Mouse (Mus musculus): ENCODE measurements around the gene Tbc1d5.

Gene Tbc1d5

GRCm38 (mm10) chr17:50879910-50880309, 299.2 kb downstream of the Tbc1d5 start:
- DNase-seq (ENCODE audit: inconsistent ontology term), result no peak

- no peak for DNase-seq (ENCODE audit: inconsistent ontology term)
Observed at GRCm38 (mm10) chr17:50876451-50876850, 302.7 kb downstream of the Tbc1d5 start.

- no peak for DNase-seq (ENCODE audit: inconsistent ontology term)
Observed at GRCm38 (mm10) chr17:50874067-50874466, 305.1 kb downstream of the Tbc1d5 start.

GRCm38 (mm10) chr17:50872600-50872999, 306.6 kb downstream of the Tbc1d5 start:
- no peak for DNase-seq (ENCODE audit: inconsistent ontology term)

- no peak for DNase-seq (ENCODE audit: inconsistent ontology term)
Observed at GRCm38 (mm10) chr17:50867297-50867696, 311.9 kb downstream of the Tbc1d5 start.

- no peak for DNase-seq (ENCODE audit: inconsistent ontology term)
Observed at GRCm38 (mm10) chr17:50864781-50865180, 314.4 kb downstream of the Tbc1d5 start.

- peak; percentile 3 for DNase-seq (ENCODE audit: inconsistent ontology term)
Observed at GRCm38 (mm10) chr17:50853220-50853619, 325.9 kb downstream of the Tbc1d5 start.

- DNase-seq (ENCODE audit: inconsistent ontology term), result no peak
Observed at GRCm38 (mm10) chr17:50851382-50851781, 327.8 kb downstream of the Tbc1d5 start.

GRCm38 (mm10) chr17:50814089-50814488, 365.1 kb downstream of the Tbc1d5 start:
- DNase-seq (ENCODE audit: inconsistent ontology term), result no peak

- no peak for DNase-seq (ENCODE audit: inconsistent ontology term)
Observed at GRCm38 (mm10) chr17:50813580-50813979, 365.6 kb downstream of the Tbc1d5 start.

GRCm38 (mm10) chr17:50805631-50806030, 373.5 kb downstream of the Tbc1d5 start:
- no peak for DNase-seq (ENCODE audit: inconsistent ontology term)

GRCm38 (mm10) chr17:50803234-50803633, 375.9 kb downstream of the Tbc1d5 start:
- peak; percentile 10 for DNase-seq (ENCODE audit: inconsistent ontology term)

GRCm38 (mm10) chr17:50802380-50802779, 376.8 kb downstream of the Tbc1d5 start:
- peak; percentile 6 for DNase-seq (ENCODE audit: inconsistent ontology term)

GRCm38 (mm10) chr17:50795445-50796095, 383.6 kb downstream of the Tbc1d5 start:
- DNase-seq (ENCODE audit: inconsistent ontology term), result peak; percentile 74

GRCm38 (mm10) chr17:50791671-50792070, 387.5 kb downstream of the Tbc1d5 start:
- DNase-seq (ENCODE audit: inconsistent ontology term), result no peak

- DNase-seq (ENCODE audit: inconsistent ontology term), result no peak
Observed at GRCm38 (mm10) chr17:50788835-50789234, 390.3 kb downstream of the Tbc1d5 start.

GRCm38 (mm10) chr17:50775247-50775646, 403.9 kb downstream of the Tbc1d5 start:
- DNase-seq (ENCODE audit: inconsistent ontology term), result no peak

- no peak for DNase-seq (ENCODE audit: inconsistent ontology term)
Observed at GRCm38 (mm10) chr17:50764387-50764786, 414.8 kb downstream of the Tbc1d5 start.

- no peak for DNase-seq (ENCODE audit: inconsistent ontology term)
Observed at GRCm38 (mm10) chr17:50763407-50763806, 415.7 kb downstream of the Tbc1d5 start.

- DNase-seq (ENCODE audit: inconsistent ontology term), result no peak
Observed at GRCm38 (mm10) chr17:50762231-50762630, 416.9 kb downstream of the Tbc1d5 start.

GRCm38 (mm10) chr17:50761082-50761481, 418.1 kb downstream of the Tbc1d5 start:
- peak; percentile 87 for DNase-seq (ENCODE audit: inconsistent ontology term)

- DNase-seq (ENCODE audit: inconsistent ontology term), result no peak
Observed at GRCm38 (mm10) chr17:50753356-50754138, 425.6 kb downstream of the Tbc1d5 start.

- DNase-seq (ENCODE audit: inconsistent ontology term), result no peak
Observed at GRCm38 (mm10) chr17:50752753-50753152, 426.4 kb downstream of the Tbc1d5 start.
